Mouse (Mus musculus) kidney, adult 9 months (tissue): ENCODE results near the gene Cyp2e1.
A peak's percentile ranks its signal among the peaks of the same experiment; 100 is the strongest.

Experiments
- DNase-seq: peaks from one replicate; pipeline ENCODE4 v3.0.0; 2022

Cyp2e1 gene

DNA sequence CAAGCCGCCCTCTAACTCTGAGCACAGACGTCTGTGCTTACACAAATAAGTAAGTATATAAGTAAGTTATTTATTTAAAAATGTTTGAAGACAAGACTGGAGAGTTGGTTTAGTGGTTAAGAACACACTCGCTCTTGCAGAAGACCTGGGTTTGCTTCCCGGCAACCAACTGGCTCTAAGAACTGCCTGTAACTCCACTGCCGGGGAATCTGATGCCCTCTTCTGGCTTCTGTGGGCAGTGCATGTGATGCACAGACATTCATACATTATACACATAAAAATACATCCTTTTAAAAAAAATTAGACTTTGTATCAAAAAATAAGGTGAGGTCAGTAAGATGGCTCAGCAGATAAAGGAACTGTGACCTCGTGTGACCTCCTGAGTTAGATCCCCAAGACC, 47.0 kb downstream of the Cyp2e1 start:
- DNase-seq: no peak

- DNase-seq: no peak
These were observed 48.2 kb downstream of the Cyp2e1 start for GRCm38 (mm10) chr7:140811714-140812113.

DNA sequence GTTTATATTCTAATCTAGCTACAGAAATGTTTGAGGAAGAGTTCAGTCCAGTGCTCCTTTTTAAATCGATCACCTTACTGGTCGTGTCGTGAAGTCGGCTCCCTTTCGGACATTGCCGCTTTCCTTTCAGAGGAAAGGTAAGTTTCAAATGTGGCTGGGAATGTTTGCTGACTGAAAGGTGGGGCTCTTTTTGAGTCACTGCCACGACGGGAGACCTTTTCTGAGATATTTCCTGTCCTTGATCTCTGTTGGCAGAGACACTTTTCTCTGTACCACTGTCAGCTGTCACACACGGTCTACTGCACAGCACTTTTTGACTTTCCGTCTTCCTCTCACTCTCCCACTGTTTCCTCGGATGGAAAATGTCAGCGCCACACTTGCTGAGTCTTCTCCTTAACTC, 49.3 kb downstream of the Cyp2e1 start:
- DNase-seq: no peak

- no peak for DNase-seq
These were observed 56.6 kb downstream of the Cyp2e1 start for GRCm38 (mm10) chr7:140820173-140820572.

DNA sequence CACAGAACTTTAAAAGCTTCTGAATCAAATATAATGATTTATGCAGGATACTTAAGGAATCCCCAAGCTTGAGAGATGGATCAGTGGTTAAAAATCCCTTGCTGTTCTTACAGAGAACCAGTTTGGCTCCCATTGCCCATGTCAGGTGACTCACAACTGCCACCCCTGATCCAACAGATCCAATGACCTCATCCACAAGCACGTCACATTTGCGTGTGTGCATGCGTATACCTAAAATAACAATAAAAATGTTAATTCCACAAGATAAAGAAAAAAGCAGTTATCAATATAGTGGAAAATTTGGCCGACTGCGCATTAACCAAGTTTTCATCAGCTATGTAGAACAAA, 57.7 kb downstream of the Cyp2e1 start:
- no peak for DNase-seq

- peak; percentile 76 for DNase-seq
These were observed 58.3 kb downstream of the Cyp2e1 start, which contains the start of gene Zfp941 for GRCm38 (mm10) chr7:140821653-140822329. Zfp941 (minus strand) TSS chr7:140822178.

GRCm38 (mm10) chr7:140822731-140823130, 59.2 kb downstream of the Cyp2e1 start:
- no peak for DNase-seq
